Comparison of ENCODE assay signal across 32 mouse cellular contexts in genomic region chr17:43824781-43825410, GRCm38 (mm10). TPM values are rescaled to one million over a fixed set of nuclear protein-coding genes. Genes with fewer than 3 reads are reported as not detected.
A peak's percentile ranks its signal among the peaks of the same experiment; 100 is the strongest.
DNase-seq lines count a peak whose midpoint lies in the region; ATAC-seq and TF ChIP-seq lines count a peak whose summit lies in the region.
"Had no signal": no experiment of that assay in that cellular context is flagged by ENCODE, and none has a peak within 500 bp of the region (broad histone marks: within the 10 kb centered on the region; RNA-seq: fewer than 3 reads in every experiment).

No protein-coding gene starts in this region.

- no peak overlapping the region for H3K4me2 ChIP-seq in heart, embryonic 12.5 days
- H3K4me2 ChIP-seq: hindbrain, embryonic 13.5 days; limb, embryonic 15.5 days; liver, embryonic 13.5 days; midbrain, embryonic 13.5 days; neural tube, embryonic 13.5 days had no signal

- DNase-seq in heart, adult 8-10 months (ENCODE audit: low spot score), result no peak
- peak; percentile 29 for DNase-seq in ES-E14 (ENCODE audit: low read depth, low spot score)
- DNase-seq in lung, postnatal 14 days, result no peak
- no peak for DNase-seq in kidney, adult 2 months
- DNase-seq: adrenal gland, postnatal 25 days; B cell, adult 2 months; cerebellum, adult 11-12 months; cerebellum, postnatal 10 days; kidney, postnatal 14 days; layer of hippocampus, adult 9-11 months; liver, embryonic 13.5 days; lung, adult 18-20 months; right cerebral cortex, postnatal 4 days; thymus, adult 18-20 months; thymus, postnatal 25 days had no signal

- no peaks in the 10 kb centered on the region for H3K27me3 ChIP-seq in heart, embryonic 12.5 days (replicated peaks)
- no peaks in the 10 kb centered on the region for H3K27me3 ChIP-seq in kidney, adult 2 months (replicated peaks; ENCODE audit: control insufficient read depth, insufficient read depth, low read length)
- H3K27me3 ChIP-seq: hindbrain, embryonic 13.5 days; limb, embryonic 15.5 days; liver, embryonic 13.5 days; midbrain, embryonic 13.5 days; neural tube, embryonic 13.5 days; Patski had no signal

- H3K27ac ChIP-seq in heart, embryonic 12.5 days (ENCODE audit: poor library complexity, severe bottlenecking), result peak overlapping the region; percentile 49
- H3K27ac ChIP-seq in ES-E14 (ENCODE audit: insufficient read depth, low read depth, low read length, poor library complexity, severe bottlenecking), result peak overlapping the region; percentile 27; the same call in 1 of the 2 replicates
- peak overlapping the region; percentile 23; the same call in 1 of the 2 replicates for H3K27ac ChIP-seq in cortical plate, adult 2 months (ENCODE audit: insufficient read depth, low read length)
- H3K27ac ChIP-seq in kidney, adult 2 months (ENCODE audit: insufficient read depth, low read depth, low read length), result no peak overlapping the region
- H3K27ac ChIP-seq: hindbrain, embryonic 13.5 days; limb, embryonic 10.5 days; limb, embryonic 15.5 days; liver, embryonic 13.5 days; macrophage; midbrain, embryonic 13.5 days; neural tube, embryonic 13.5 days; stomach, postnatal 0 days had no signal

- H3K9me3 ChIP-seq in heart, embryonic 12.5 days (replicated peaks), result no peaks in the 10 kb centered on the region; the same call in 1 of the 2 replicates
- no peaks in the 10 kb centered on the region for H3K9me3 ChIP-seq in ES-E14 (ENCODE audit: control insufficient read depth, insufficient read depth, low read depth, low read length)
- H3K9me3 ChIP-seq: hindbrain, embryonic 13.5 days; limb, embryonic 10.5 days; limb, embryonic 15.5 days; liver, embryonic 13.5 days; midbrain, embryonic 13.5 days; neural tube, embryonic 13.5 days had no signal

- TF ChIP-seq CTCF in cortical plate, adult 2 months (IDR thresholded peaks at IDR 0.05; ENCODE audit: extremely low read depth, insufficient read depth, low read length), result no peak
- TF ChIP-seq CTCF in kidney, adult 2 months (conservative IDR thresholded peaks at IDR 0.05; ENCODE audit: insufficient read depth, insufficient read length, low read depth, low read length), result no peak

- H3K36me3 ChIP-seq in heart, embryonic 12.5 days, result no peaks in the 10 kb centered on the region
- H3K36me3 ChIP-seq in ES-E14 (ENCODE audit: control insufficient read depth, insufficient read depth, low read length, poor library complexity, severe bottlenecking), result no peaks in the 10 kb centered on the region
- H3K36me3 ChIP-seq in kidney, adult 2 months (ENCODE audit: control insufficient read depth, insufficient read depth, low read length), result no peaks in the 10 kb centered on the region
- H3K36me3 ChIP-seq: hindbrain, embryonic 13.5 days; limb, embryonic 10.5 days; limb, embryonic 15.5 days; liver, embryonic 13.5 days; midbrain, embryonic 13.5 days; neural tube, embryonic 13.5 days had no signal

- no peak overlapping the region for H3K4me3 ChIP-seq in heart, embryonic 12.5 days
- peak overlapping the region in 1 of 2 experiments; percentile 42; a peak in 2 of 4 replicates for H3K4me3 ChIP-seq in ES-E14 (ENCODE audit: insufficient read depth in 1 of 2, low read depth in 1 of 2, low read length in 2 of 2, poor library complexity in 1 of 2, severe bottlenecking in 1 of 2)
- H3K4me3 ChIP-seq in cortical plate, adult 2 months (ENCODE audit: insufficient read depth, low read length), result no peak overlapping the region
- no peak overlapping the region for H3K4me3 ChIP-seq in kidney, adult 2 months (ENCODE audit: insufficient read depth, low read depth, low read length)
- H3K4me3 ChIP-seq: erythroblast, embryonic 14.5 days; hindbrain, embryonic 13.5 days; limb, embryonic 10.5 days; limb, embryonic 15.5 days; liver, embryonic 13.5 days; midbrain, embryonic 13.5 days; neural tube, embryonic 13.5 days had no signal

- 72% methylated on average over 10 of the region's 10 CpGs for WGBS in heart, embryonic 12.5 days
- WGBS in kidney, adult 2 months, result 90% methylated on average over 10 of the region's 10 CpGs

- in situ Hi-C loops in ES-E14 (cut with MboI; ENCODE audit: low sequenced_read_pairs in 2 of 2, unreplicated experiment in 2 of 2), result no loop called here

- H3K9ac ChIP-seq in heart, embryonic 12.5 days, result peak overlapping the region; percentile 28; the same call in 1 of the 2 replicates
- peak overlapping the region; percentile 10; the same call in 1 of the 2 replicates for H3K9ac ChIP-seq in ES-E14 (ENCODE audit: insufficient read depth, low read depth, low read length, poor library complexity, severe bottlenecking)
- H3K9ac ChIP-seq: hindbrain, embryonic 13.5 days; limb, embryonic 15.5 days; liver, embryonic 13.5 days; midbrain, embryonic 13.5 days; neural tube, embryonic 13.5 days had no signal

- peaks cover 16% of the 10 kb centered on the region for H3K4me1 ChIP-seq in heart, embryonic 12.5 days (replicated peaks)
- peaks cover 1 to 7% of the 10 kb centered on the region in 2 experiments; a peak in 2 of 4 replicates for H3K4me1 ChIP-seq in ES-E14 (ENCODE audit: control insufficient read depth in 2 of 2, insufficient read depth in 2 of 2, low read length in 2 of 2, poor library complexity in 1 of 2)
- H3K4me1 ChIP-seq in cortical plate, adult 2 months (ENCODE audit: control insufficient read depth, insufficient read depth, low read length), result no peaks in the 10 kb centered on the region; the same call in 1 of the 2 replicates
- no peaks in the 10 kb centered on the region for H3K4me1 ChIP-seq in kidney, adult 2 months (ENCODE audit: control insufficient read depth, insufficient read depth, low read length)
- H3K4me1 ChIP-seq: limb, embryonic 10.5 days; limb, embryonic 15.5 days; liver, embryonic 13.5 days; neural tube, embryonic 13.5 days had no signal

- TF ChIP-seq POLR2A in cortical plate, adult 2 months (IDR thresholded peaks at IDR 0.05; ENCODE audit: extremely low read depth, insufficient read depth, low read length), result no peak
- no peak for TF ChIP-seq POLR2A in kidney, adult 2 months (IDR thresholded peaks at IDR 0.05; ENCODE audit: low read depth, low read length)

- no peak for ATAC-seq in heart, embryonic 12.5 days (ENCODE audit: insufficient number of reproducible peaks, low FRiP score)
- ATAC-seq: forebrain, embryonic 16.5 days; intestine, postnatal 0 days; lung, postnatal 0 days; midbrain, embryonic 13.5 days; Patski had no signal

TF ChIP-seq in ES-E14, 5 proteins besides CTCF, POLR2A, EP300 and RAD21:
- TF ChIP-seq ZNF384 (IDR thresholded peaks at IDR 0.05; ENCODE audit: low read depth, low read length) (no peak), CHD2 (IDR thresholded peaks at IDR 0.05; ENCODE audit: low read depth, low read length) (no peak), ZC3H11A (IDR thresholded peaks at IDR 0.05; ENCODE audit: borderline replicate concordance, low read depth, low read length) (no peak), HCFC1 (IDR thresholded peaks at IDR 0.05; ENCODE audit: borderline replicate concordance, insufficient read depth, low read length) (no peak), MAFK (IDR thresholded peaks at IDR 0.05; ENCODE audit: insufficient read depth, low read depth, low read length) (no peak)

RNA-seq across cellular contexts. Expression of gene Rcan2, which starts 23.7 kb away (rescaled TPM):
- polyA plus RNA-seq in heart, embryonic 12.5 days (2016; fragmentation: Nextera tagmentation; extraction: Ambion mirVana), result 44.1 and 44.3 TPM in 2 replicates
- total RNA-seq in heart, adult 8-10 months (2022), result 100 to 1,000 TPM; 431 to 459 (median 436) TPM
- 0.40 and 0.58 TPM in 2 replicates for total RNA-seq in ES-E14 (2012; rRNA removed)
- polyA plus RNA-seq in cortical plate, adult 2 months (2012; rRNA removed), result 167 and 194 TPM in 2 replicates
- polyA plus RNA-seq in kidney, adult 2 months (2012; rRNA removed), result 15.4 and 18.3 TPM in 2 replicates
- total RNA-seq: common myeloid progenitor, adult 5-6 weeks; megakaryocyte-erythroid progenitor cell, adult 5-6 weeks; MEL had no signal
- polyA plus RNA-seq: erythroblast, embryonic 14.5 days; macrophage had no signal
